Mouse (Mus musculus): ENCODE data around the gene Auh.

Auh gene

DNA sequence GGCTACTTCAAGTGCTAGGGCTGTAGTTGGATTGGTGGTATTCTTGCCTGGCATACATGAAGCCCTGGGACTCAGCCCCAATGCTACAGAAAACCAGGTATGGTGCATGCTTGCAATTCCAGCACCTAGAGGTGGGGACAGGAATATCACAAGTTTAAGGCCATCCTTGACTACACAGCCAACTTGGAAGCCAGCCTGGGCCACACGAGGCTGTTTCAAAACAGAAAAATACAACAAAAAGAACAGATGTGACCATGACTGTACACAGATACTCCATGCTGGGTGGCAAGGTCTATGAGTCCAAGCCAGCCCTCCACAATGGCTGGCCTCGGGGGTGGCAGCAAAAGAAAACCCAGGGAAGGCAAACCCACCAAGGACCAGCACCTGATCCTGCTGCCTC, 95.7 kb downstream of the Auh start:
- no peak for DNase-seq (ENCODE audit: low spot score)

DNA sequence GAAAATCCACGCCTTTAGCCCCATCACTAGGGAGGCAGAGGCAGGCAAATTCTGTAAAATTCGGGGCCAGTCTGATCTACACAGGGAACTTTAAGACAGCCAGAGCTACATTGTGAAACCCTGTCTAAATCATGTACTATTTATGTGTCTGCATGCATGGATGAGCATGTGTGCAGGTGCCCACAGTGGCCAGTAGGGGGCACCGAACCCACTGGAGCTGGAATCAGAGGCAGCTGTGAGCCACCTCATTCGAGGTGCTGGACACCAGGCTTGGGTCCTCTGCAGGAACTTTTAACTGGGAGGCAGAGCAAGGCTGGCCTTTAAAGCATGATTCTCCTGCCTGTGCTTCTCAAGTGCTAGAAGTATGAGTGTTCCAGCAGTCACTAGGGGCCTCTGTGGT, 96.3 kb downstream of the Auh start:
- no peak for DNase-seq (ENCODE audit: low spot score)

DNA sequence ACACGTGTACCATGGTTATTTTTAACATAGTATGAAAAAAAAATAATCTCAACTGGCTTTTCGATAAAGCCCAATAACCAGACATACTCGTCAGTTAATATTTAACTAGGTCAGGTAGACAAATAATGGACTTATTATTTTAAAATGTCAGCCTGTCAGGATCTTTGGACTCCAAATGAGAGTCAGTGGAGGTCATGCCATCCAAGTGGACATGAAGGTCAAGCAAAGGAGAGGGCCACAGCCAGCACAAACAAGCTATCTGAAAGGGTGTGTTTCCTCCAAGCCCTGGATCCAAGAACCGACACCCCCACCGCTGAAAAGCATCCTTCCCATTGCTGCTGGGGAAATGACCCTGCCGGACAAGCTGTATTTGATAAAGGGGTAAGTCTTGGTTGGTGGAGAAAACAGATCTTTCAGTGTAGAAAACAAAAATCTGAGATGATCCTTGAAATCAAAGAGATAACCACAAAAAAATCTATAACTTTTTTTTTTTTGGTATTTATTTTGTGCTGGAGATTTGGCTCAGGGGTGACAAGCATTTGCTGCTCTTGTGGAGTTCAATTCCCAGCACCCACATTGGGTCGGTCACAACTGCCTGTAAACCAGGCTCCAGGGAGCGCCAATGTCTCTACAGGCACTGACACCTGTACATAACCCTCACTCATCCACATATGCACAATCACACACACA, 96.9 kb downstream of the Auh start:
- no peak for DNase-seq (ENCODE audit: low spot score)

GRCm38 (mm10) chr13:52831037-52831757, 98.3 kb downstream of the Auh start:
- no peak for DNase-seq (ENCODE audit: low spot score)

DNA sequence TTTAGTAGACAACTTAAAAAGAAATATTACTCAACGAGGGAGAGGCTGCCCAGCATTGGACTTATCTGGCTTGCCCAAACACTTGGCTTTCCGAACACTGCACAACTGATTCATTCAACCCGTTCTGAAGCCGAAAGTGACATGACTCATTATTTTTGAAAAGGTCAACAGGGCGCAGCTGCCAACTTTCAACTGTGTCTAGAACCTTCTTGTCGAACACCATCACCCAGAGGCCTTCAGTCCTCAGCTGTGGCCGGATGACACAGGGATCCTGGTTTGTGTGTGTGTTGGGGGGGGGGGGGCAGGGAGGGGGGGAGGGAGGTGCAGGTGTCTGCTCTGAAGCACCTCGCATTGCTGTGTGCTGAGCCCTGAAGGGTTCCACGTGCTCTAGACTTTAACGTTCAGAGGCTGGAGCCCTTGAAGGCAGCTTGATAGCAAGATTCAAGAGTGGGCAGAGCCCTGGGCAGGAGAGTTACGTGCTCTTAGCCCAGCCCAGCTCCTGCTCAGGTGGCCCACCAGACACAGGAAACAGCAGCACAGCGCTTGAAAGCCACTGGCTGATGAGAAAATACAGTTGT, 100.4 kb downstream of the Auh start:
- DNase-seq (ENCODE audit: low spot score), result no peak

GRCm38 (mm10) chr13:52828217-52828616, 101.3 kb downstream of the Auh start:
- DNase-seq (ENCODE audit: low spot score), result no peak

GRCm38 (mm10) chr13:52826666-52827065, 102.8 kb downstream of the Auh start:
- no peak for DNase-seq (ENCODE audit: low spot score)

GRCm38 (mm10) chr13:52824754-52825153, 104.7 kb downstream of the Auh start:
- no peak for DNase-seq (ENCODE audit: low spot score)

- DNase-seq (ENCODE audit: low spot score), result peak; percentile 36
Observed at GRCm38 (mm10) chr13:52822165-52823149, 107.0 kb downstream of the Auh start.

DNA sequence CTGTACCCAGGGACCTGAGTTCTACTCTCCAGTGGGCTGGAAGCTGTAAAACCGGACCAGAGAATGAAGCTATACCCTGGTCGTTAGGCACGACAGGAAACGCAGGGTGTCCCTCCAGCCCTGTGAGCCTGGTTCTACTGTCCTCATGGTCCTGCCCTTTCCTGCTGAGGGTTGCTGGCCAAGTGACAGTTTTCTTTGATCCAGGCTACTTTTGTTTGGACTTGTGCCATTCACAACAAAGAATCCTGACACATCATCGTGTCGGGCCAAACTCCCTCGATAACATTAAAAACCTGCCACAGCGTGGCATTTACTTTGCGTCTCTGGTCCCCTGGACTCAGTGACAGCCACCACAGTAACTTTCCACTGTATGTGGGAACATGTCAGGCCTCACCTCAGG, 107.9 kb downstream of the Auh start:
- DNase-seq (ENCODE audit: low spot score), result no peak

- no peak for DNase-seq (ENCODE audit: low spot score)
Observed at GRCm38 (mm10) chr13:52819901-52820300, 109.6 kb downstream of the Auh start.

DNA sequence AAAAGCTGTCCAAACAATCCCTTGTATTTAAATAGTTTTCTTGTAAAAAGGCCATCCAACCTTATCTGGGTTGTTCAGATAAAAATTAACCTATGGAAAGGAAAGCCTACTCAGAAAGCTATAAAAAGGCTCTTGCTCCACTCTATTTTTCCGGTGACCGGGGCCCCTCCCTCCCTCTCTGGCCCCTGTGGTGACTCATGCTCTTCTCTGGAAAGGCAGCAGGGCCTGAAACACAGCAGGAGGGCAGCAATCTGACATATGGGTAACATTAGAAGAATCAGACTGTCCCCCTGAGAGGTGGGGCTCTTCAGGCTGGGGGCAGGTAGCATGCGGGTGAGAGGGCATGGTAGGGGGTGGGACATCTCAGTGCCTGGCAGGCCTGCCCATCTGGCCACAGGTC, 110.7 kb downstream of the Auh start:
- DNase-seq (ENCODE audit: low spot score), result no peak

DNA sequence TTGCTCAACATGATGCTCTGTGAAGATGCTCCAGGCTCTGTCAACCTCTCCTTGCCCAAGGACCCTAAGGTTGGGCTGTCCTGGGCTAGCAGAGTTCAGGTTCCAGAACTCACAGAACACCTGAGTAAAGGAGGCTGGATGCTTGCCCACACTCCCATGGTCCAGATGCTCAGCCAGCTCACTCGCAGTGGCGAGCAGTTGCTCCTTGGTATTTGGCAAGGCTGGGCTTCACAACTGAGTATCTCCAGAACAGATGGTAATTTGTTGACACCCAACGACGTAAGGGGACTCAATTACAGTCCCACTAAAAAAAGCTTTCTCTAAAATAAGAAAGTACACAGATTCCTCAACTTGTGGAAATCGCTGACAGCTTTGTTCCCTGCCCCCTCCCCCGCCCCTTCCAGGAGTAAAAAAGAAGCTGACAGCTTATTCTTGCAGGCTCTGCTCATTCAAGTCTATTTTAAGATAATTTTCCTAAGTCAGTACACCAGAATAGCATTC, 111.4 kb downstream of the Auh start:
- no peak for DNase-seq (ENCODE audit: low spot score)

GRCm38 (mm10) chr13:52813750-52814149, 115.7 kb downstream of the Auh start:
- DNase-seq (ENCODE audit: low spot score), result no peak

- no peak for DNase-seq (ENCODE audit: low spot score)
Observed at GRCm38 (mm10) chr13:52812549-52813515, 116.6 kb downstream of the Auh start.

DNA sequence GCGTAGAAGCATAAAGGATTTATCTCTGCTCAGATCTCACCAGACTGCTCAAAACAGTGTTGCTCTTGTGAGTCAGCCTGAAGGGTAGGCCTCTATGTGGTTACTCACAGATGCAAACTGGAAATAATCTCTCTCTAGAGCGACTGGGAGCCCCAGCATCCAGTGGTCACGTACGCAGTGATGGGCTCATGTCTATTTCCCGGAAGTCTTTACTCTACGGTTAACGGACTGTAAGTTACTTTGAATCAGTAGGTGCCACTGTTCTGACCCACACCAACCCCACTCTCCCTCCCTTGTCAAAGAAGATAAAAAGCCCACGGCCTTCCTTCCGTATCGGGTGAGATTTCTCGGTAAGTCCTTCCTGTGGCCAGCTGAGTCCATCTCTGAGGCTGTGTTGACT, 121.8 kb downstream of the Auh start:
- no peak for DNase-seq (ENCODE audit: low spot score)

DNA sequence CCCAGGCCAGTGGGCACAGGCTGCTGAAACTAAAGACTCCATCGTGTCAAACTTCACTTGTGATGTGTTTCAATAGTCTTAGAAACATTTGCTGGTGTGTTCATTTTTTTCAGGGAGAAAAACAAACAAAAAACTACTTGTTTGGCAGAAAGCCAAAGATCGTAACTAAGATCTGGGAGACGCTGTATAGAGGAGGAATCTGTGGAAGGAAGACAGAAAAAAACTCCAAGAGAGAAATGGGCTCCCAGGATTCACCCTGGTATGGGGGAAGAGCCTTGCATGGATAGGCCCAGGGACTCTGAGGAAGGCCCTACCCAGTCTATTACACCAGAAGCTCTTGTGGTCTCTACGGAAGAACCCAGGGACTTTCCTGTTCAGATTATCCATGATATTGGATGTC, 123.5 kb downstream of the Auh start:
- no peak for DNase-seq (ENCODE audit: low spot score)

GRCm38 (mm10) chr13:52805581-52805980, 123.9 kb downstream of the Auh start:
- DNase-seq (ENCODE audit: low spot score), result peak; percentile 55

GRCm38 (mm10) chr13:52802482-52802881, 127.0 kb downstream of the Auh start:
- DNase-seq (ENCODE audit: low spot score), result no peak

- no peak for DNase-seq (ENCODE audit: low spot score)
Observed at GRCm38 (mm10) chr13:52800687-52801341, 128.7 kb downstream of the Auh start.
